Mouse (Mus musculus) G1E (cell line): ENCODE measurements around the gene Myo19.

Experiments
- CTCF ChIP-seq: IDR thresholded peaks from 2 replicates; pipeline ENCODE4 v1.5.1; 2012; ENCODE audit warnings: low read depth, low read length, inconsistent platforms, mixed read lengths
- GATA1 ChIP-seq: IDR thresholded peaks from 2 replicates; pipeline ENCODE4 v1.6.1; 2012; ENCODE audit warnings: borderline replicate concordance, low read length, inconsistent platforms, mixed read lengths

DNA sequence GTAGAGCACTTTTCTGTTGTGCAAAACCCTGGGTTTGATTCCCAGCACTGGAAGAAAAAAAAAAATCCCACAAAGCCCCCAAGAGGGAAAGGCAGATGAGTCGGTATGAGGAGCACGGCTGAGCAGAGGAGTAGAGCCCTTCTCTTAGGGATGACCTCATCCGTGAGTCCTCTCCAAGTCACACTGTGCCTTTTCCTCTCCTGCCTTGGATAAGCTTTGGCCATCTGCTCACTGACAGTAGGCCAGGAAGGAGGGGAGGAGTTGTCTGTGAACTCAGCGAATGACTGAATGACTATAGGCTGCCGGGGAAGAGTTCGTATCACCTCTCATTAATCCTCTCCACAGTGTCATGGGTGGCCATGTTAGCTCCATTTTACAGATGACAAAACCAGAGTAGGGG lies 80.8 kb downstream of the Myo19 start:
- TF ChIP-seq CTCF: no peak
- no peak for TF ChIP-seq GATA1
